In the genomic region with DNA sequence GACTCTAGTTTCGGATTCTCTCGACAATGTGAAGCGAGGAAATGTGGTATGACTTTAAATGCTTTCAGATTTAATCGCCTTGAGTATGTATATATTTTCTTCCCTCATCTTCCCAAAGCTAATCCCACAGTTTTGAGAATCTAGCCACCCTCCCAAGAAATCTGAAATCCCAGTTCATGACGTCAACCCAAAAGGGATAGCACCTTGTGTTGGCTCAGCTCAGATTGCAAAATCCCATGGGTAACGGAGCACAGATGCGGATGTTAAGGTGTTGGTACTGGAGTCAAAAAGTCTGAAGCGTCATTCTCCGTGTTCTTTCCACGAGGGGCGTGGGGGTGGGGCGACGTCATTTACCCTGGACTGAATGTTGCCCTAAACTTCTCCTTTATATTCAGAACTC, we compare ENCODE assay signal across 9 mouse cellular contexts. TPM values are rescaled to one million over a fixed set of nuclear protein-coding genes. Genes with fewer than 3 reads are reported as not detected.
A peak's percentile ranks its signal among the peaks of the same experiment; 100 is the strongest.
DNase-seq lines count a peak whose midpoint lies in the region; ATAC-seq and TF ChIP-seq lines count a peak whose summit lies in the region.
"Had no signal": no experiment of that assay in that cellular context is flagged by ENCODE, and none has a peak within 500 bp of the region (broad histone marks: within the 10 kb centered on the region; RNA-seq: fewer than 3 reads in every experiment).

No protein-coding gene starts in this region.

- H3K36me3 ChIP-seq in lung, embryonic 14.5 days (ENCODE audit: insufficient read depth): no peaks in the 10 kb centered on the region
- no peaks in the 10 kb centered on the region for H3K36me3 ChIP-seq in liver, embryonic 12.5 days
- H3K36me3 ChIP-seq in stomach, embryonic 15.5 days: no peaks in the 10 kb centered on the region

- ATAC-seq in frontal cortex, adult (ENCODE audit: low TSS enrichment): peak; percentile 14; the same call in 1 of the 2 replicates
- no peak for ATAC-seq in lung, embryonic 14.5 days (ENCODE audit: insufficient read depth)
- no peak for ATAC-seq in liver, embryonic 12.5 days
- ATAC-seq in stomach, embryonic 15.5 days (ENCODE audit: insufficient read depth, low FRiP score, low read depth): no peak

- no peak for DNase-seq in frontal cortex, adult 2 months (ENCODE audit: extremely low spot score in 1 of 2, low spot score in 1 of 2)
- DNase-seq in lung, embryonic 14.5 days: no peak
- DNase-seq in lung, postnatal 14 days: no peak
- no peak for DNase-seq in urinary bladder, adult 2 months (ENCODE audit: low spot score)
- DNase-seq in thymus, postnatal 14 days: no peak

- H3K4me3 ChIP-seq in lung, embryonic 14.5 days (ENCODE audit: low read depth, low read length): peak overlapping the region; percentile 59
- no peak overlapping the region for H3K4me3 ChIP-seq in liver, embryonic 12.5 days
- H3K4me3 ChIP-seq in stomach, embryonic 15.5 days (replicated peaks): peak overlapping the region; percentile 57

- H3K9ac ChIP-seq in lung, embryonic 14.5 days: no peak overlapping the region; the same call in 1 of the 2 replicates
- no peak overlapping the region for H3K9ac ChIP-seq in liver, embryonic 12.5 days
- H3K9ac ChIP-seq in stomach, embryonic 15.5 days: peak overlapping the region; percentile 39; the same call in 1 of the 2 replicates
- H3K9ac ChIP-seq: liver, embryonic 14.5 days had no signal

- no peak overlapping the region for H3K27ac ChIP-seq in lung, embryonic 14.5 days (ENCODE audit: low read depth)
- H3K27ac ChIP-seq in liver, embryonic 12.5 days: no peak overlapping the region
- H3K27ac ChIP-seq in stomach, embryonic 15.5 days: no peak overlapping the region
- H3K27ac ChIP-seq: liver, embryonic 14.5 days had no signal

- peak overlapping the region; percentile 94 for H3K4me2 ChIP-seq in lung, embryonic 14.5 days
- H3K4me2 ChIP-seq in liver, embryonic 12.5 days: peak overlapping the region; percentile 65
- H3K4me2 ChIP-seq in stomach, embryonic 15.5 days: peak overlapping the region; percentile 92

- WGBS in lung, embryonic 14.5 days: 30% methylated on average over 13 of the region's 13 CpGs
- WGBS in liver, embryonic 12.5 days (ENCODE audit: insufficient replicate concordance): 22% methylated on average over 13 of the region's 13 CpGs
- 28% methylated on average over 13 of the region's 13 CpGs for WGBS in stomach, embryonic 15.5 days

- no peak for TF ChIP-seq CTCF in lung, embryonic 14.5 days (IDR thresholded peaks at IDR 0.05; ENCODE audit: low read depth)

- H3K4me1 ChIP-seq in lung, embryonic 14.5 days (ENCODE audit: insufficient read depth): peaks cover 14% of the 10 kb centered on the region; the same call in 1 of the 2 replicates
- peaks cover 27% of the 10 kb centered on the region for H3K4me1 ChIP-seq in liver, embryonic 12.5 days
- H3K4me1 ChIP-seq in stomach, embryonic 15.5 days: peaks cover 26% of the 10 kb centered on the region

- H3K9me3 ChIP-seq in lung, embryonic 14.5 days (ENCODE audit: low read depth, low read length): no peaks in the 10 kb centered on the region
- no peaks in the 10 kb centered on the region for H3K9me3 ChIP-seq in liver, embryonic 12.5 days (replicated peaks)
- H3K9me3 ChIP-seq in stomach, embryonic 15.5 days: no peaks in the 10 kb centered on the region

- peaks cover 61% of the 10 kb centered on the region for H3K27me3 ChIP-seq in lung, embryonic 14.5 days (ENCODE audit: insufficient read depth, low read length)
- H3K27me3 ChIP-seq in liver, embryonic 12.5 days (replicated peaks): peaks cover 89% of the 10 kb centered on the region
- H3K27me3 ChIP-seq in stomach, embryonic 15.5 days (replicated peaks): peaks cover 46% of the 10 kb centered on the region

RNA-seq across cellular contexts. Expression of a gene that starts 1.1 kb away (rescaled TPM):
- 19.4 and 20.2 TPM in 2 replicates for polyA plus RNA-seq in frontal cortex, adult 2 months (2012; rRNA removed)
- polyA plus RNA-seq in lung, embryonic 14.5 days (2014; fragmentation: Nextera tagmentation; extraction: Ambion mirVana): 1.2 and 1.6 TPM in 2 replicates
- 0.20 and 0.24 TPM in 2 replicates for polyA plus RNA-seq in liver, embryonic 12.5 days (2016; fragmentation: Nextera tagmentation; extraction: Ambion mirVana)
- 0.93 and 1.2 TPM in 2 replicates for polyA plus RNA-seq in stomach, embryonic 15.5 days (2015; fragmentation: Nextera tagmentation; extraction: Ambion mirVana)
- polyA plus RNA-seq in urinary bladder, adult 2 months (2012; rRNA removed): 1.0 TPM in 2 replicates
